Mouse (Mus musculus) liver, adult 2 months (tissue): ENCODE results near the gene Plekha6. TPM values are rescaled to one million over a fixed set of nuclear protein-coding genes. Genes with fewer than 3 reads are reported as not detected.

ENCODE experiments used
- DNase-seq: peaks from one replicate; pipeline ENCODE4 v3.0.0-alpha.2; 2011; ENCODE audit warnings: low read depth, low spot score; ENCODE audit errors: extremely low read depth
- H3K27ac ChIP-seq: fragments of 200-500 bp; replicated peaks from 2 replicates; pipeline ENCODE4 v1.5.1; 2012; ENCODE audit warnings: low read depth, mild to moderate bottlenecking, control low read depth, inconsistent platforms, low read length; ENCODE audit not compliant: insufficient read depth
- H3K27me3 ChIP-seq: fragments of 200-500 bp; 2 replicates; pipeline ENCODE4 v1.6.1; 2012; ENCODE audit warnings: mild to moderate bottlenecking, moderate library complexity, low read length, inconsistent platforms; ENCODE audit not compliant: control insufficient read depth, insufficient read depth
- H3K36me3 ChIP-seq: fragments of 200-500 bp; 2 replicates; pipeline ENCODE4 v1.6.1; 2012; ENCODE audit warnings: low read length, inconsistent platforms; ENCODE audit not compliant: control insufficient read depth, insufficient read depth
- H3K4me1 ChIP-seq: fragments of 200-500 bp; 2 replicates; pipeline ENCODE4 v1.6.1; 2011; ENCODE audit warnings: low read length; ENCODE audit not compliant: control insufficient read depth, insufficient read depth
- H3K4me3 ChIP-seq: fragments of 200-500 bp; 2 replicates; pipeline ENCODE4 v1.5.1; 2011; ENCODE audit warnings: low read depth, mild to moderate bottlenecking, control low read depth, low read length, moderate library complexity; ENCODE audit not compliant: insufficient read depth
- H3K79me2 ChIP-seq: fragments of 200-500 bp; 2 replicates; pipeline ENCODE4 v1.6.1; 2012; ENCODE audit warnings: inconsistent platforms, mild to moderate bottlenecking, low read length, moderate library complexity; ENCODE audit not compliant: control insufficient read depth, insufficient read depth
- H3K9ac ChIP-seq: fragments of 200-500 bp; 2 replicates; pipeline ENCODE4 v1.6.1; 2012; ENCODE audit warnings: low read depth, mild to moderate bottlenecking, control low read depth, inconsistent platforms, low read length
- CTCF ChIP-seq: fragments of 200-500 bp; IDR thresholded peaks from 2 replicates; pipeline ENCODE4 v1.5.1; 2011; ENCODE audit warnings: low read depth, low read length, control low read depth
- POLR2A ChIP-seq: fragments of 200-500 bp; IDR thresholded peaks from 2 replicates; pipeline ENCODE4 v1.6.1; 2011; ENCODE audit warnings: low read length, control low read depth; ENCODE audit not compliant: insufficient read depth; ENCODE audit errors: extremely low read depth
- WGBS: fragments of 180-500 bp; shearing (Covaris S2); methylation state at CpG from one replicate; pipeline ENCODE4 v1.1.7; 2018; 5-methylcytosine and 5-hydroxymethylcytosine counted together
- polyA plus RNA-seq: library from polyadenylated mRNA; depleted of rRNA; stranded (reverse); fragments of >200 nt; gene quantifications from 2 replicates; pipeline ENCODE4 v1.2.3, GENCODE M21; 2012
- total RNA-seq: library from RNA; depleted of rRNA; stranded (reverse); fragments of >200 nt; gene quantifications from 2 replicates; pipeline ENCODE4 v1.2.3, GENCODE M21; 2014

Gene Plekha6
- total and polyA plus RNA-seq, 2 experiments = 20.5 to 37.2 TPM

DNA sequence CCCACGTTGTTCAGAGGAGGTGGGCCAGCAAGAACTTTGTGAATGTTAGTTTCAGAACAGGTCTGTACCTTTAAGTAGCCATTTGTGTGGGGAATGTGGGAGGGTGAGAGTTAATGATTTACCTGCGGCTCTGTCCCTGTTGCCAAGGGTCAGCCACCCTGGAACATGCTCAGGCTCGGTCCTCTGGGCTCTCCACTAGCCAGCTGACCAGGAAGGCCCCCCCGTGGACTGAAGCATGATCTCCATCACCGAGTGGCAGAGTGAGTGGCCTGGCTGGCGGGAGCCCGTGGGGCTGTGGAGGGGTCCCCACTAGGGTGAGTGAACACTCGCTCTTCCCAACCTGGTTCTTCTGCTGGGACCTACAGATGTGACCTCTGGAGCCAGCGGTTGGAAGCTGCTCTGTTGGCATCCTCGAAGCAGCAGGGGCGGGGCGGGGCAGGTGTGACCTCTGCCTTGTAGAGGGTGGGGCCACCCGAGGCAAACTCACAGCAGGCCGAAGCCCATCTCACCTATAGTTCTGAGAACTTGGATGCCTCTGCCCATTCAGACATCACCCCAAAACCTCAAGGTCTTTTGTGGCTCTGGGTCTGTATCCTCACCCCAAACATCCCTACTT is 145.8 kb downstream of the Plekha6 start, which contains the start of gene Golt1a:
Gene Golt1a, plus strand, starts transcription at position 149 of the 616 bp plus-strand sequence.
- H3K79me2 ChIP-seq = peaks cover 7% of the 10 kb centered on the region; the same call in 1 of the 2 replicates
- peak within 1 kb of the TSS; percentile 65 for H3K4me3 ChIP-seq
- peak within 1 kb of the TSS; percentile 76 for H3K9ac ChIP-seq
- H3K27me3 ChIP-seq = no peaks in the 10 kb centered on the region
- TF ChIP-seq POLR2A = 0 out of 2 replicates have a peak, but pooled peaks have one; percentile 46
- TF ChIP-seq CTCF = no peak
- peak; percentile 95 for DNase-seq
- 25% methylated on average over 14 of the region's 14 CpGs for WGBS
- peaks cover 10% of the 10 kb centered on the region for H3K4me1 ChIP-seq
- no peaks in the 10 kb centered on the region for H3K36me3 ChIP-seq
- peak within 1 kb of the TSS; percentile 83 for H3K27ac ChIP-seq

DNA sequence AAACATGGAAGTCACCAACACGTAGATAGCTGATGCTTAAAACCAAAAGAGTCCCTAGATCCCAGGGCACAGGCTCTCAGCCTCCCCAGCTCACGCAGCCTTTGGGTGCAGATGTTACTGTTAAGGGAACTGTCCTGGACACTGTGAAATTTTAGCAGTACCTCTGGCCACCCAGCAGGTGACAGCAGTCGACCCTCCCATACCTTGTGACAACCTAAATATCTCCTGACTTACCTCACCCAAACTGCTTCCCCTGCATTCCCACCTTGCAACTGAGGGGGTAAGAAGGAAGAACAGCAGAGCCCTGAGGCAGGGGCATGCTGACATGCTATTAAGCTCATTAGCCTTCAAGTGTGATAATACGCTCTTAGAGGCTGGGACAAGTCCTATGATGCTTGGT is 147.2 kb downstream of the Plekha6 start:
- H3K36me3 ChIP-seq = no peaks in the 10 kb centered on the region
- no peak for DNase-seq
- WGBS = 74% methylated on average over 4 of the region's 4 CpGs
- peak; percentile 24; the same call in 1 of the 2 replicates for TF ChIP-seq CTCF
- no peak for TF ChIP-seq POLR2A
- H3K27ac ChIP-seq = no peak overlapping the region
- H3K79me2 ChIP-seq = peaks cover 7% of the 10 kb centered on the region; the same call in 1 of the 2 replicates
- no peak overlapping the region for H3K4me3 ChIP-seq
- no peak overlapping the region for H3K9ac ChIP-seq
- peaks cover 10% of the 10 kb centered on the region for H3K4me1 ChIP-seq
- H3K27me3 ChIP-seq = no peaks in the 10 kb centered on the region

DNA sequence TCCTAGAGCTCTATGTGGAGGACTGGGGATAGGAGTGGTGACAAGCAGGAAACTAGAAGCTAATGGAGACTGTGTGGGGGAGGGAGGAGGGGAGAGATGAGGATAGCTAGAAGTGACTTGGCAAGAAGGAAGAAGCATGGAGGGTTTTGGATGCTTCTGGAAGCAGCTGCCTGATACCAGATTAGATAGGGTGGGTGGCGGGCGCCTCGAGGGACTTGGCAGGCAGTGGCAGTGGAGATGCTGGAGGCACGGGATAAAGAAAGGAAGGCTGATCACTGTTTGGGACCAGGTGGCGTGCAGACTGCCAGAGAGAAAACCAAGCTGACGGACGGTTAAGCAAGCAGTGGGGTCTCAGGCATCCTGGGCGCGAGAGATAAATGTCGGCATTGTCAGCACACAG is 147.9 kb downstream of the Plekha6 start:
- Histone ChIP-seq H3K9ac (no peak overlapping the region), H3K4me3 (no peak overlapping the region), H3K4me1 (peaks cover 9% of the 10 kb centered on the region), H3K36me3 (no peaks in the 10 kb centered on the region), H3K79me2 (peaks cover 7% of the 10 kb centered on the region; the same call in 1 of the 2 replicates), H3K27ac (no peak overlapping the region), H3K27me3 (no peaks in the 10 kb centered on the region)
- TF ChIP-seq POLR2A (no peak), CTCF (no peak)
- WGBS = 66% methylated on average over 10 of the region's 10 CpGs
- no peak for DNase-seq

DNA sequence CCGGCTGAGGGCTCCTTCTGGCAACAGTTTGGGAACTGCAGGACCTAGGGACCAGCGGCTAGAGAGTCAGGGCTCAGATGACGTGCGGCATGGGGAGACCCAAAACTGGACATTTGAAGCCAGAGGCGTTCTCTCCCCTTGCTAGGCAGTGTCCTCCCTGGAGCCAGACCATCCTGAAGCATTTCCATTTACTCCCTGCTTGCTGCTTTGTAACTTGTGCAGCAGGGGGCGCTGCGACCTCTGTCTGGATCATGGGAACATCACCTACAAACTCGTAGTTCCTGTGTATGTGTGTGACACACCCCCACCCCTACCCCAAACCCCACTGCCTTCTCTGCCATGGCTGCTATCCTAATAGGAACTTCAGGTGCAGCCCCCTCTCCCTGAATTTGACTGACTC is 150.4 kb downstream of the Plekha6 start:
- H3K27me3 ChIP-seq = no peaks in the 10 kb centered on the region
- no peak overlapping the region for H3K27ac ChIP-seq
- peaks cover 6% of the 10 kb centered on the region for H3K4me1 ChIP-seq
- peaks cover 7% of the 10 kb centered on the region; the same call in 1 of the 2 replicates for H3K79me2 ChIP-seq
- peak; percentile 38 for DNase-seq
- 42% methylated on average over 8 of the region's 8 CpGs for WGBS
- no peaks in the 10 kb centered on the region for H3K36me3 ChIP-seq
- peak; percentile 86 for TF ChIP-seq CTCF
- no peak for TF ChIP-seq POLR2A
- H3K9ac ChIP-seq = no peak overlapping the region
- no peak overlapping the region for H3K4me3 ChIP-seq

DNA sequence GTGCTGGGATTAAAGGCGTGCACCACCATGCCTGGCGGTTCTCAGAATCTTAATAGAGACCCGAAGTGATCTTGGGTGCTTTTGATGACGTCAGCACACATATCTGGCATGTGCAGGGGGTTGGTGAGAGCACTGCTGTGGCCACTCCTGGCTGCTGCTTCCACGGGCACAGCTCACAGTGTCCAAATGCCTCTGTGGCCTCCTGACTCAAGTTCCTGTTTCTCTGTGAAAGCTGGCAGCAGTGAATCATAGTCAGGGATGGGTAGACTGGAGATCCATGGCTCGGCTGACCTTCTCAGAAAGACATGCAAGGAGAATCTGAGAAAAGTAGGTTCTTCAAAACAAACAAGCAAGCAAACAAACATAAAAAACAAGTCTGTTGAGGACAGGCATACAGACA is 151.8 kb downstream of the Plekha6 start:
- Histone ChIP-seq H3K36me3 (no peaks in the 10 kb centered on the region), H3K79me2 (peaks cover 4% of the 10 kb centered on the region; the same call in 1 of the 2 replicates), H3K27me3 (no peaks in the 10 kb centered on the region), H3K4me3 (no peak overlapping the region), H3K27ac (no peak overlapping the region), H3K4me1 (peaks cover 2% of the 10 kb centered on the region), H3K9ac (no peak overlapping the region)
- no peak for DNase-seq
- TF ChIP-seq POLR2A = no peak
- no peak for TF ChIP-seq CTCF
- WGBS = 72% methylated on average over 6 of the region's 6 CpGs

DNA sequence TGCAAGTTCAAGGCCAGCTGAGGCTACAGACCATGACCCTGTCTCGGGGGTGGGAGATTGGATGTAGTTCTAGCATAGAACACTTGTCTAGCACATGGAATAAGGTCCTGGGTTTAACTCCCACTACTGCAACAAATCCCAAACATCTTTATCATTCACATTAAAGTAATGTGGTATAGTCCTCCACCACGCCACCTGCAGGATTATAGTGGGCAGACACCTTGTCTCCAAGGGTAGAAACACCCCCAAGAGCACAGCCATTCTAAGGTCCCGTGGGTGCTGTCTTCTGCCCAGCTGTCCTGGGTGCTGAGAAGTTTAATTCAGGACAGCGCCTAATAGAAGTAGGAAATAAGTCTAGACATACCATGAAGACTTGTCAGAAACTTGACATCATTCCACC is 152.6 kb downstream of the Plekha6 start:
- Histone ChIP-seq H3K36me3 (no peaks in the 10 kb centered on the region), H3K27ac (no peak overlapping the region), H3K9ac (no peak overlapping the region), H3K4me1 (no peaks in the 10 kb centered on the region), H3K4me3 (no peak overlapping the region), H3K27me3 (no peaks in the 10 kb centered on the region), H3K79me2 (no peaks in the 10 kb centered on the region)
- no peak for DNase-seq
- WGBS = 83% methylated on average over 4 of the region's 4 CpGs
- TF ChIP-seq POLR2A (no peak), CTCF (no peak)
